Mouse (Mus musculus): ENCODE data around the gene Cdk9.

DNA sequence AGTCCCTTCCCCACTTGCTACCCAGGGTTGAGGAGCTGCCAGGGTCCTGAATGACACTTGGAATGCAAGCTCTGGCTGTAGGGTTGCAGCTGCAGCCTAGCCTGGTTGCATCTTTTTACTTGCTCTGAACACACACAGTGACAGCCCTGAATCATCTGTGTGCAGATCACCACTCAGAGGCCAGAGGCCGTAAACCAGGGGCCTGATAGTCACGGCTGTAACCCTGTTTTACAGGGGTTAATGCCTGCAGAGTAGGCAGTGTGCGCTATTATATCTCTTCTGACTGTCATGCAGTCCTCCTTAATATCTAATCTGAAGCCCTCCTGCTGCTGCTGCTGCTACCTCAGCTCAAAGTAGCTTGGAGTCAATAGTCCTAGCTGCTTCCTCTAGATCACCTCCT, 43.0 kb downstream of the Cdk9 start:
- TF ChIP-seq POLR2A (IDR thresholded peaks at IDR 0.05; ENCODE audit: insufficient read depth, low read length) (no peak), CTCF (IDR thresholded peaks at IDR 0.05; ENCODE audit: low read depth, low read length) (no peak), EP300 (IDR thresholded peaks at IDR 0.05; ENCODE audit: insufficient read depth, low read depth, low read length) (no peak)

Data from ES-Bruce4 (cell line).